In the genomic region with DNA sequence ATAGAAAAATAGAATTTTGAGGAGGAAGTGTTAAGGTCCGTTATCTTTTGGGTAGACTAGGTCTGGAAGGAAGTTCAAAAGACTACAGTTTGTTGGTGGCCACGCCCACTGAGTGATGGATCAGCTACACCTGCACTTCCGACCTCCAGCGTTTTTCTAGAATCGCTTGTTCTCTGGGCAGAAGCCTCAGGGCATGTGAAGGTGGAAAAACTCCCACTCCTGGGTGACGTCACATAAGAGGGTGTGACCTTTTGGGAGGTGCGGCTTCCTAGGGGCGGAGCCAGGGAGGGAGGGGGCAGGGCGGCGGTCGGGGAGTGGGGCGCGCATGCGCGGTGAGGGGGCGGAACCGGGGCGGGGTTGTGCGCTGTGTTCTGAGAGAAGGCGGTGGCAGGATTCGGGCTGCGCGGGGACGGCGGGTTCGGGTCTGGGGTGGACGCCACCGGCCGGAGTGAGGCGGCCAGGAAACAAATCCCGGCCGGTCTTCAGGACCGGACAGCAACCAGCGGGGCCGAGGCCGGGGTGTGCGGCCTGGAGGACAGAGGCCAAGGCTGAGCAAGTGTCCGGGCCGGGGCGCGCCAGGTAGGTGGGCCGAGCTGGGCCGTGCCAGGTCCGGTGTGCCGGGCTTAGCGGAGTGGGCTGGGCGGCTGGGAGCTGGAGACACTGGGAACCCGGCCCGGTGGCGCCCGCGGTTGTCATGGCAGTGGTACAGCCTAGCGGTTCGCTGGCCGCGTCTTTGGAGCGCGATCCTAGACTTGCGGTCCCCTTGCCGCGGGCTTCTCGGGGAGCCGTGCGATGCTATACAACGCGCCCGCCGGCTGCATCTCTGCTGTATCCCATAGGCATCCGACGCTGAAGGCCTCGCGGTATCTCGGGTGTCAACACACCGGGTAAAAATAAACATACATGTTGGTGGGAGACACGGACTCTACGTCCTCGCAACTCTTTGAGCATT, we compare ENCODE assay signal across 7 mouse cellular contexts. TPM values are rescaled to one million over a fixed set of nuclear protein-coding genes. Genes with fewer than 3 reads are reported as not detected.
DNase-seq lines count a peak whose midpoint lies in the region; ATAC-seq and TF ChIP-seq lines count a peak whose summit lies in the region.

A gene (plus strand): TSS at position 326 of the 952 bp plus-strand sequence.

- no peak for TF ChIP-seq CTCF in intestine, postnatal 0 days (IDR thresholded peaks at IDR 0.05; ENCODE audit: low read depth)
- no peak; the same call in 1 of the 2 replicates for TF ChIP-seq CTCF in small intestine, adult 2 months (IDR thresholded peaks at IDR 0.05; ENCODE audit: extremely low read depth, insufficient read length, insufficient replicate concordance, low read depth, low read length)

- intact Hi-C loops in left cerebral cortex, postnatal 4 days (cut with DNase I), result no loop called here

- WGBS in embryonic facial prominence, embryonic 10.5 days, result 1% methylated on average over 77 of the region's 77 CpGs
- WGBS in intestine, postnatal 0 days, result 1% methylated on average over 70 of the region's 77 CpGs
- WGBS in midbrain, embryonic 12.5 days, result 1% methylated on average over 73 of the region's 77 CpGs
- WGBS in small intestine, adult 2 months, result under 1% methylated on average over 76 of the region's 77 CpGs

- DNase-seq in adrenal gland, postnatal 10 days, result peak; percentile 99
- DNase-seq in embryonic facial prominence, embryonic 10.5 days (ENCODE audit: low spot score), result peak; percentile 97
- DNase-seq in gonadal fat pad, adult 2 months (ENCODE audit: low read depth), result peak; percentile 41
- DNase-seq in left cerebral cortex, postnatal 4 days, result peak; percentile 99

- peak within 1 kb of the TSS; percentile 79 for H3K27ac ChIP-seq in embryonic facial prominence, embryonic 10.5 days (replicated peaks)
- H3K27ac ChIP-seq in intestine, postnatal 0 days (ENCODE audit: low read depth, low read length), result peak within 1 kb of the TSS; percentile 66
- H3K27ac ChIP-seq in midbrain, embryonic 12.5 days (replicated peaks), result peak within 1 kb of the TSS; percentile 39; the same call in 1 of the 2 replicates
- H3K27ac ChIP-seq in small intestine, adult 2 months (ENCODE audit: insufficient read depth, low read depth, low read length), result peak within 1 kb of the TSS; percentile 67

- peak within 1 kb of the TSS; percentile 95 for H3K4me2 ChIP-seq in intestine, postnatal 0 days (replicated peaks; ENCODE audit: low read depth)
- H3K4me2 ChIP-seq in midbrain, embryonic 12.5 days (replicated peaks), result peak within 1 kb of the TSS; percentile 70

- H3K4me3 ChIP-seq in embryonic facial prominence, embryonic 10.5 days, result peak within 1 kb of the TSS; percentile 94
- H3K4me3 ChIP-seq in intestine, postnatal 0 days (ENCODE audit: low read depth, low read length), result peak within 1 kb of the TSS; percentile 89
- H3K4me3 ChIP-seq in midbrain, embryonic 12.5 days, result peak within 1 kb of the TSS; percentile 92
- H3K4me3 ChIP-seq in small intestine, adult 2 months (ENCODE audit: low read depth, low read length), result peak within 1 kb of the TSS; percentile 95

- H3K9me3 ChIP-seq in embryonic facial prominence, embryonic 10.5 days, result no peaks in the 10 kb centered on the region
- no peaks in the 10 kb centered on the region for H3K9me3 ChIP-seq in intestine, postnatal 0 days (ENCODE audit: control insufficient read depth)
- no peaks in the 10 kb centered on the region for H3K9me3 ChIP-seq in midbrain, embryonic 12.5 days

- peak; percentile 92 for ATAC-seq in intestine, postnatal 0 days
- peak; percentile 93 for ATAC-seq in midbrain, embryonic 12.5 days (ENCODE audit: low FRiP score, low read depth)

- H3K36me3 ChIP-seq in embryonic facial prominence, embryonic 10.5 days (replicated peaks), result no peaks in the 10 kb centered on the region
- no peaks in the 10 kb centered on the region for H3K36me3 ChIP-seq in intestine, postnatal 0 days (ENCODE audit: control insufficient read depth, insufficient read depth)
- no peaks in the 10 kb centered on the region for H3K36me3 ChIP-seq in midbrain, embryonic 12.5 days
- no peaks in the 10 kb centered on the region for H3K36me3 ChIP-seq in small intestine, adult 2 months (ENCODE audit: control insufficient read depth, insufficient read depth, low read length)

- peak; percentile 78; the same call in 1 of the 2 replicates for TF ChIP-seq POLR2A in small intestine, adult 2 months (IDR thresholded peaks at IDR 0.05; ENCODE audit: low read depth, low read length)

- peaks cover 11% of the 10 kb centered on the region for H3K4me1 ChIP-seq in embryonic facial prominence, embryonic 10.5 days
- no peaks in the 10 kb centered on the region for H3K4me1 ChIP-seq in intestine, postnatal 0 days (replicated peaks; ENCODE audit: control insufficient read depth, insufficient read depth, low read length)
- peaks cover 9% of the 10 kb centered on the region for H3K4me1 ChIP-seq in midbrain, embryonic 12.5 days
- peaks cover 14% of the 10 kb centered on the region; the same call in 1 of the 2 replicates for H3K4me1 ChIP-seq in small intestine, adult 2 months (ENCODE audit: control insufficient read depth, insufficient read depth, insufficient read length, low read length)

- peaks cover 9% of the 10 kb centered on the region for H3K27me3 ChIP-seq in embryonic facial prominence, embryonic 10.5 days (replicated peaks; ENCODE audit: low read depth, poor library complexity, severe bottlenecking)
- H3K27me3 ChIP-seq in intestine, postnatal 0 days (replicated peaks; ENCODE audit: control insufficient read depth, insufficient read depth, low read length), result no peaks in the 10 kb centered on the region
- no peaks in the 10 kb centered on the region for H3K27me3 ChIP-seq in midbrain, embryonic 12.5 days
- no peaks in the 10 kb centered on the region for H3K27me3 ChIP-seq in small intestine, adult 2 months (ENCODE audit: control insufficient read depth, insufficient read depth, low read length)

- H3K9ac ChIP-seq in intestine, postnatal 0 days (ENCODE audit: low read depth, low read length), result peak within 1 kb of the TSS; percentile 66
- H3K9ac ChIP-seq in midbrain, embryonic 12.5 days (replicated peaks), result peak within 1 kb of the TSS; percentile 88

RNA-seq across cellular contexts. Expression of the gene that starts here (rescaled TPM):
- 10 to 100 TPM; 18.4 to 23.5 TPM for total RNA-seq in adrenal gland, postnatal 10 days (2021)
- polyA plus RNA-seq in embryonic facial prominence, embryonic 10.5 days (2016; fragmentation: Nextera tagmentation; extraction: Ambion mirVana), result 12.7 and 13.1 TPM in 2 replicates
- 10.6 and 14.2 TPM in 2 replicates for polyA plus RNA-seq in gonadal fat pad, adult 2 months (2012; rRNA removed)
- 7.8 and 9.5 TPM in 2 replicates for polyA plus RNA-seq in intestine, postnatal 0 days (2015; fragmentation: Nextera tagmentation; extraction: Ambion mirVana)
- 100 to 1,000 TPM; 125 to 127 TPM for total RNA-seq in left cerebral cortex, postnatal 4 days (2021)
- 27.4 and 30.6 TPM in 2 replicates for polyA plus RNA-seq in midbrain, embryonic 12.5 days (2016; fragmentation: Nextera tagmentation; extraction: Ambion mirVana)
- 11.3 and 28.6 TPM in 2 replicates for polyA plus RNA-seq in small intestine, adult 2 months (2012; rRNA removed)

Comparison
In these comparisons a context has a peak if more than half of its experiments do, and no peak if none do; other contexts are left out.
1. Peak in every context shown above with its lines: DNase-seq, ATAC-seq, H3K4me3 ChIP-seq and H3K27ac ChIP-seq.
2. RNA of the gene that starts here (total RNA-seq): 125 to 127 TPM in left cerebral cortex, postnatal 4 days; 18.4 to 23.5 TPM in adrenal gland, postnatal 10 days; every median in the first group is over 4 times any median in the second.
3. DNase-seq: peak in every context shown above with its lines; median percentile 99 in adrenal gland, postnatal 10 days; 99 in left cerebral cortex, postnatal 4 days; 97 in embryonic facial prominence, embryonic 10.5 days; 41 in gonadal fat pad, adult 2 months.